Mouse (Mus musculus): ENCODE measurements around the gene Spred2.

GRCm38 (mm10) chr11:19955069-19955468 lies 30.9 kb downstream of the Spred2 start:
- no peak for TF ChIP-seq CTCF (IDR thresholded peaks at IDR 0.05; ENCODE audit: low read depth, low read length)
- no peak for TF ChIP-seq TAL1 (conservative IDR thresholded peaks at IDR 0.05; ENCODE audit: low read depth, low read length)
- no peak for TF ChIP-seq GATA1 (IDR thresholded peaks at IDR 0.05; ENCODE audit: borderline replicate concordance, low read length)

Measured in G1E (cell line).